Mouse (Mus musculus): Measurements from ENCODE around the gene Akap2. TPM values are rescaled to one million over a fixed set of nuclear protein-coding genes. Genes with fewer than 3 reads are reported as not detected.

Akap2 gene
- total and polyA plus RNA-seq, 3 experiments = 1.7 to 7.2 TPM; not detected in 1

GRCm38 (mm10) chr4:57885186-57885585 is 167.7 kb downstream of the Akap2 start:
- H3K4me1 ChIP-seq (ENCODE audit: control insufficient read depth in 1 of 2, insufficient read depth in 2 of 2, low read length in 2 of 2) = peaks cover 0 to 5% of the 10 kb centered on the region in 2 experiments; a peak in 2 of 4 replicates
- H3K9ac ChIP-seq (ENCODE audit: control insufficient read depth, low read depth, low read length, poor library complexity, severe bottlenecking) = no peak overlapping the region
- H3K9me3 ChIP-seq (replicated peaks; ENCODE audit: insufficient read depth, low read length) = no peaks in the 10 kb centered on the region
- no peak for DNase-seq (ENCODE audit: low read depth, low spot score)
- no peak overlapping the region for H3K4me3 ChIP-seq (ENCODE audit: control insufficient read depth in 1 of 2, insufficient read depth in 1 of 2, low read depth in 2 of 2, low read length in 2 of 2)
- H3K36me3 ChIP-seq (ENCODE audit: control insufficient read depth in 1 of 2, insufficient read depth in 2 of 2, low read length in 2 of 2) = no peaks in the 10 kb centered on the region
- H3K79me2 ChIP-seq (ENCODE audit: control insufficient read depth, insufficient read depth, low read length, poor library complexity) = no peaks in the 10 kb centered on the region
- H3K27ac ChIP-seq (ENCODE audit: control insufficient read depth, low read depth, low read length) = no peak overlapping the region
- TF ChIP-seq SMC3 (IDR thresholded peaks at IDR 0.05; ENCODE audit: low read depth, low read length) = no peak
- H3K27me3 ChIP-seq (ENCODE audit: control insufficient read depth in 1 of 2, insufficient read depth in 2 of 2, low read length in 2 of 2) = no peaks in the 10 kb centered on the region

- DNase-seq (ENCODE audit: low read depth, low spot score) = peak; percentile 56
Measured at GRCm38 (mm10) chr4:57886066-57886887, 168.8 kb downstream of the Akap2 start.

GRCm38 (mm10) chr4:57886888-57887230 is 169.4 kb downstream of the Akap2 start:
- Histone ChIP-seq H3K4me3 (ENCODE audit: control insufficient read depth in 1 of 2, insufficient read depth in 1 of 2, low read depth in 2 of 2, low read length in 2 of 2) (no peak overlapping the region), H3K4me1 (ENCODE audit: control insufficient read depth in 1 of 2, insufficient read depth in 2 of 2, low read length in 2 of 2) (peaks cover 0 to 5% of the 10 kb centered on the region in 2 experiments; a peak in 2 of 4 replicates), H3K27me3 (ENCODE audit: control insufficient read depth in 1 of 2, insufficient read depth in 2 of 2, low read length in 2 of 2) (no peaks in the 10 kb centered on the region), H3K36me3 (ENCODE audit: control insufficient read depth in 1 of 2, insufficient read depth in 2 of 2, low read length in 2 of 2) (no peaks in the 10 kb centered on the region), H3K9ac (ENCODE audit: control insufficient read depth, low read depth, low read length, poor library complexity, severe bottlenecking) (no peak overlapping the region), H3K79me2 (ENCODE audit: control insufficient read depth, insufficient read depth, low read length, poor library complexity) (no peaks in the 10 kb centered on the region), H3K9me3 (replicated peaks; ENCODE audit: insufficient read depth, low read length) (no peaks in the 10 kb centered on the region), H3K27ac (ENCODE audit: control insufficient read depth, low read depth, low read length) (no peak overlapping the region)
- TF ChIP-seq HCFC1 (IDR thresholded peaks at IDR 0.05; ENCODE audit: low read depth, low read length) = no peak
- no peak for TF ChIP-seq TBP (IDR thresholded peaks at IDR 0.05; ENCODE audit: low read depth, low read length)
- no peak for TF ChIP-seq BHLHE40 (IDR thresholded peaks at IDR 0.05; ENCODE audit: borderline replicate concordance, low read depth, low read length)
- no peak for TF ChIP-seq CHD2 (IDR thresholded peaks at IDR 0.05; ENCODE audit: low read length)
- no peak for TF ChIP-seq ZMIZ1 (IDR thresholded peaks at IDR 0.05; ENCODE audit: low read depth, low read length)
- no peak for TF ChIP-seq POLR2AphosphoS5 (IDR thresholded peaks at IDR 0.05; ENCODE audit: borderline replicate concordance, low read depth, low read length)
- no peak for TF ChIP-seq ZNF384 (IDR thresholded peaks at IDR 0.05; ENCODE audit: low read depth, low read length)
- no peak for TF ChIP-seq MAX (IDR thresholded peaks at IDR 0.05; ENCODE audit: low read length)
- no peak for DNase-seq (ENCODE audit: low read depth, low spot score)

More at GRCm38 (mm10) chr4:57886066-57886887, 168.8 kb downstream of the Akap2 start:
- no peak overlapping the region for H3K9ac ChIP-seq (ENCODE audit: control insufficient read depth, low read depth, low read length, poor library complexity, severe bottlenecking)
- H3K4me1 ChIP-seq (ENCODE audit: control insufficient read depth in 1 of 2, insufficient read depth in 2 of 2, low read length in 2 of 2) = peaks cover 0 to 5% of the 10 kb centered on the region in 2 experiments; a peak in 2 of 4 replicates
- H3K36me3 ChIP-seq (ENCODE audit: control insufficient read depth in 1 of 2, insufficient read depth in 2 of 2, low read length in 2 of 2) = no peaks in the 10 kb centered on the region
- TF ChIP-seq MXI1 (IDR thresholded peaks at IDR 0.05; ENCODE audit: low read depth, low read length) = 0 out of 2 replicates have a peak, but pooled peaks have one; percentile 23
- TF ChIP-seq EP300 (IDR thresholded peaks at IDR 0.05; ENCODE audit: low read depth in 1 of 2, low read length in 2 of 2) = peak in 1 of 2 experiments; percentile 19; a peak in 1 of 4 replicates
- TF ChIP-seq CHD1 (IDR thresholded peaks at IDR 0.05; ENCODE audit: low read depth, low read length) = no peak
- 0 out of 2 replicates have a peak, but pooled peaks have one; percentile 35 for TF ChIP-seq MAZ (IDR thresholded peaks at IDR 0.05; ENCODE audit: low read depth, low read length)
- peak; percentile 68; the same call in 1 of the 2 replicates for TF ChIP-seq MYC (IDR thresholded peaks at IDR 0.05; ENCODE audit: low read depth, low read length)
- H3K9me3 ChIP-seq (replicated peaks; ENCODE audit: insufficient read depth, low read length) = no peaks in the 10 kb centered on the region
- H3K79me2 ChIP-seq (ENCODE audit: control insufficient read depth, insufficient read depth, low read length, poor library complexity) = no peaks in the 10 kb centered on the region
- no peak overlapping the region for H3K27ac ChIP-seq (ENCODE audit: control insufficient read depth, low read depth, low read length)
- no peaks in the 10 kb centered on the region for H3K27me3 ChIP-seq (ENCODE audit: control insufficient read depth in 1 of 2, insufficient read depth in 2 of 2, low read length in 2 of 2)
- 0 out of 4 replicates have a peak overlapping the region, but pooled peaks of 1 of the 2 experiments have one; percentile 11 for H3K4me3 ChIP-seq (ENCODE audit: control insufficient read depth in 1 of 2, insufficient read depth in 1 of 2, low read depth in 2 of 2, low read length in 2 of 2)
